Mouse (Mus musculus): ENCODE results near the gene Olfr812.
"Not testable (repeated sequence)": the region's sequence is repeated elsewhere in the genome, so short reads cannot be mapped to it uniquely, and the experiment has no call there.

DNA sequence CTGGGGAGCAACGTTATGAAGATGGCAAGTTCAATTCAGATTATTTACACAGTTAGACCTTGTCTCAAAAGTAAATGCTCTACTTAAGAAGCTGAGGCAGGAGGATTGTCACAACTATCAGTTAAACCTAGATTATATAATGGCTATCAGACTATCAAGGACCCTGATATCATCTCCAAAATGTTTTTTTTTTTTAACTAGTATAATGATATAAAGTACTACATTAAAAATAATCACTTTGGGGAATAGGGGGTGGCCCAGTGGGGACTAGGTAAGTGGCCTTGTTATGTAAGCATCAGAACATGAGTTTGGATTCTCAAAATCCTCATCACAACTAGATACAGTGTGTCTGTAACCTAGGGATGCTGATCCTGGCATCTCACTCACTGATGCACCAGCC is 33.9 kb upstream of the Olfr812 start, which contains the start of gene Olfr814:
- TF ChIP-seq POLR2A (IDR thresholded peaks at IDR 0.05; ENCODE audit: low read depth, low read length); CTCF (conservative IDR thresholded peaks at IDR 0.05; ENCODE audit: insufficient read depth, insufficient read length, low read depth, low read length): not testable (repeated sequence)

Measured in kidney, adult 2 months (tissue).